ENCODE assay signal across 12 mouse cellular contexts in genomic region chr9:23377831-23378730, GRCm38 (mm10).
DNase-seq lines count a peak whose midpoint lies in the region; ATAC-seq lines count a peak whose summit lies in the region.
"Had no signal": no experiment of that assay in that cellular context is flagged by ENCODE, and none has a peak within 500 bp of the region (broad histone marks: within the 10 kb centered on the region; RNA-seq: fewer than 3 reads in every experiment).

No protein-coding gene starts in this region.

- H3K4me3 ChIP-seq in lung, embryonic 16.5 days (ENCODE audit: low read length), result no peak overlapping the region
- no peak overlapping the region for H3K4me3 ChIP-seq in forebrain, embryonic 10.5 days
- H3K4me3 ChIP-seq in hindbrain, embryonic 16.5 days (ENCODE audit: low read length), result no peak overlapping the region
- H3K4me3 ChIP-seq in neural tube, embryonic 14.5 days (ENCODE audit: low read depth, low read length), result no peak overlapping the region
- H3K4me3 ChIP-seq: liver, embryonic 12.5 days had no signal

- DNase-seq in lung, postnatal 36 days, result no peak
- DNase-seq in forebrain, embryonic 10.5 days (ENCODE audit: extremely low spot score, low spot score), result peak; percentile 29
- no peak for DNase-seq in spleen, postnatal 14 days (ENCODE audit: low spot score in 2 of 2)
- DNase-seq in layer of hippocampus, postnatal 10 days (ENCODE audit: low spot score in 2 of 2), result no peak
- DNase-seq: adrenal gland, postnatal 36 days had no signal

- H3K4me2 ChIP-seq in lung, embryonic 16.5 days (ENCODE audit: low read depth, low read length), result no peak overlapping the region
- no peak overlapping the region for H3K4me2 ChIP-seq in hindbrain, embryonic 16.5 days (ENCODE audit: low read length)
- H3K4me2 ChIP-seq in neural tube, embryonic 14.5 days (ENCODE audit: low read depth, low read length), result no peak overlapping the region
- H3K4me2 ChIP-seq: liver, embryonic 12.5 days had no signal

- peaks cover 12% of the 10 kb centered on the region for H3K4me1 ChIP-seq in lung, embryonic 16.5 days (replicated peaks; ENCODE audit: control insufficient read depth, insufficient read depth, low read length)
- H3K4me1 ChIP-seq in forebrain, embryonic 10.5 days, result peaks cover 80% of the 10 kb centered on the region
- peaks cover 14% of the 10 kb centered on the region for H3K4me1 ChIP-seq in hindbrain, embryonic 16.5 days (ENCODE audit: control insufficient read depth, insufficient read depth, low read depth, low read length)
- H3K4me1 ChIP-seq in neural tube, embryonic 14.5 days (ENCODE audit: control insufficient read depth, insufficient read depth, low read length), result peaks cover 16% of the 10 kb centered on the region; the same call in 1 of the 2 replicates

- WGBS in lung, embryonic 16.5 days, result 43% methylated on average over 5 of the region's 5 CpGs
- 36% methylated on average over 5 of the region's 5 CpGs for WGBS in forebrain, embryonic 10.5 days
- 16% methylated on average over 5 of the region's 5 CpGs for WGBS in hindbrain, embryonic 16.5 days
- WGBS in neural tube, embryonic 14.5 days, result 27% methylated on average over 5 of the region's 5 CpGs

- H3K36me3 ChIP-seq in lung, embryonic 16.5 days (ENCODE audit: control insufficient read depth, insufficient read depth, low read length), result no peaks in the 10 kb centered on the region
- no peaks in the 10 kb centered on the region for H3K36me3 ChIP-seq in forebrain, embryonic 10.5 days (replicated peaks)
- H3K36me3 ChIP-seq in hindbrain, embryonic 16.5 days (ENCODE audit: control insufficient read depth, insufficient read depth, low read length), result no peaks in the 10 kb centered on the region
- H3K36me3 ChIP-seq in neural tube, embryonic 14.5 days (ENCODE audit: control insufficient read depth, insufficient read depth, low read length), result no peaks in the 10 kb centered on the region
- H3K36me3 ChIP-seq: liver, embryonic 12.5 days had no signal

- no peaks in the 10 kb centered on the region for H3K9me3 ChIP-seq in lung, embryonic 16.5 days (ENCODE audit: control insufficient read depth, low read length)
- H3K9me3 ChIP-seq in forebrain, embryonic 10.5 days, result no peaks in the 10 kb centered on the region
- H3K9me3 ChIP-seq in hindbrain, embryonic 16.5 days (ENCODE audit: control insufficient read depth, low read length), result no peaks in the 10 kb centered on the region
- no peaks in the 10 kb centered on the region for H3K9me3 ChIP-seq in neural tube, embryonic 14.5 days (ENCODE audit: control insufficient read depth, low read length)
- H3K9me3 ChIP-seq: liver, embryonic 12.5 days had no signal

- no peak overlapping the region for H3K9ac ChIP-seq in lung, embryonic 16.5 days (ENCODE audit: low read length)
- no peak overlapping the region for H3K9ac ChIP-seq in hindbrain, embryonic 16.5 days (ENCODE audit: low read depth, low read length)
- H3K9ac ChIP-seq in neural tube, embryonic 14.5 days (replicated peaks; ENCODE audit: low read depth, low read length), result no peak overlapping the region
- H3K9ac ChIP-seq: liver, embryonic 12.5 days had no signal

- peak overlapping the region; percentile 5 for H3K27ac ChIP-seq in lung, embryonic 16.5 days (ENCODE audit: low read length)
- peak overlapping the region; percentile 88 for H3K27ac ChIP-seq in forebrain, embryonic 10.5 days
- peak overlapping the region; percentile 17 for H3K27ac ChIP-seq in hindbrain, embryonic 16.5 days (ENCODE audit: low read depth, low read length)
- H3K27ac ChIP-seq in neural tube, embryonic 14.5 days (ENCODE audit: low read depth, low read length), result peak overlapping the region; percentile 7; the same call in 1 of the 2 replicates
- H3K27ac ChIP-seq: liver, embryonic 12.5 days had no signal

- H3K27me3 ChIP-seq in lung, embryonic 16.5 days (ENCODE audit: control insufficient read depth, insufficient read depth, low read depth, low read length), result no peaks in the 10 kb centered on the region
- H3K27me3 ChIP-seq in forebrain, embryonic 10.5 days (ENCODE audit: poor library complexity, severe bottlenecking), result no peaks in the 10 kb centered on the region
- H3K27me3 ChIP-seq in hindbrain, embryonic 16.5 days (replicated peaks; ENCODE audit: control insufficient read depth, insufficient read depth, low read length), result no peaks in the 10 kb centered on the region
- H3K27me3 ChIP-seq in neural tube, embryonic 14.5 days (ENCODE audit: control insufficient read depth, insufficient read depth, low read length), result no peaks in the 10 kb centered on the region
- H3K27me3 ChIP-seq: liver, embryonic 12.5 days had no signal

- peak; percentile 7; the same call in 1 of the 2 replicates for ATAC-seq in lung, embryonic 16.5 days (ENCODE audit: low read depth)
- ATAC-seq in hindbrain, embryonic 16.5 days, result peak; percentile 34
- ATAC-seq in neural tube, embryonic 14.5 days (ENCODE audit: low read depth), result no peak
- ATAC-seq in frontal cortex, adult (ENCODE audit: low TSS enrichment), result no peak
- ATAC-seq: CD4-positive, CD25-positive, alpha-beta regulatory T cell, adult 4 months; inflammation-experienced regulatory T-cells, adult 6 months; liver, embryonic 12.5 days had no signal

Comparison
In these comparisons a context has a peak if more than half of its experiments do, and no peak if none do; other contexts are left out.
1. ATAC-seq: peak in lung, embryonic 16.5 days (single experiment) and hindbrain, embryonic 16.5 days (single experiment); none in neural tube, embryonic 14.5 days (single experiment) and frontal cortex, adult (single experiment).
2. H3K27ac ChIP-seq: peak in every context shown above with its lines; median percentile 88 in forebrain, embryonic 10.5 days; 17 in hindbrain, embryonic 16.5 days; 7 in neural tube, embryonic 14.5 days; 5 in lung, embryonic 16.5 days.